Mouse (Mus musculus) lung, postnatal 0 days (tissue): ENCODE measurements around the gene Golga3. TPM values are rescaled to one million over a fixed set of nuclear protein-coding genes. Genes with fewer than 3 reads are reported as not detected.

Experiments
- ATAC-seq: fragments of 200-750 bp; cut with Nextera tagmentation; 2 replicates; pipeline ENCODE4 v1.8.0; 2017; ENCODE audit warnings: moderate library complexity
- DNase-seq: peaks from one replicate; pipeline ENCODE4 v3.0.0-alpha.2; 2016; ENCODE audit warnings: low spot score
- H3K27ac ChIP-seq: fragments of 300-500 bp; sonication (generic); 2 replicates; pipeline ENCODE4 v1.5.1; 2014; ENCODE audit warnings: antibody characterized with exemption, mild to moderate bottlenecking, low read length, mixed read lengths
- H3K27me3 ChIP-seq: fragments of 300-500 bp; sonication (generic); replicated peaks from 2 replicates; pipeline ENCODE4 v1.6.1; 2014; ENCODE audit warnings: low read length, mixed read lengths; ENCODE audit not compliant: insufficient read depth
- H3K36me3 ChIP-seq: fragments of 300-500 bp; sonication (generic); 2 replicates; pipeline ENCODE4 v1.6.1; 2014; ENCODE audit warnings: low read length, mixed read lengths; ENCODE audit not compliant: insufficient read depth
- H3K4me1 ChIP-seq: fragments of 300-500 bp; sonication (generic); 2 replicates; pipeline ENCODE4 v1.6.1; 2014; ENCODE audit warnings: antibody characterized with exemption, low read depth, low read length, mixed read lengths; ENCODE audit not compliant: insufficient read depth
- H3K4me2 ChIP-seq: fragments of 300-500 bp; sonication (generic); replicated peaks from 2 replicates; pipeline ENCODE4 v1.6.1; 2014; ENCODE audit warnings: low read depth, mild to moderate bottlenecking, low read length, moderate library complexity, mixed read lengths
- H3K4me3 ChIP-seq: fragments of 300-500 bp; sonication (generic); 2 replicates; pipeline ENCODE4 v1.5.1; 2014; ENCODE audit warnings: low read depth, low read length
- H3K9ac ChIP-seq: fragments of 300-500 bp; sonication (generic); replicated peaks from 2 replicates; pipeline ENCODE4 v1.6.1; 2014; ENCODE audit warnings: low read depth, mild to moderate bottlenecking
- H3K9me3 ChIP-seq: fragments of 300-500 bp; sonication (generic); 2 replicates; pipeline ENCODE4 v1.6.1; 2016; ENCODE audit warnings: low read length, mixed read lengths
- CTCF ChIP-seq: IDR thresholded peaks from 2 replicates; pipeline ENCODE4 v1.5.1; 2016; ENCODE audit warnings: antibody characterized with exemption, mild to moderate bottlenecking
- EP300 ChIP-seq: IDR thresholded peaks from 2 replicates; pipeline ENCODE4 v1.6.1; 2016; ENCODE audit warnings: antibody characterized with exemption, mild to moderate bottlenecking, control low read depth
- WGBS: fragments of 180-500 bp; shearing (Covaris S2); extraction: QIAGEN DNeasy Blood & Tissue Kit; methylation state at CpG from one replicate; pipeline ENCODE4 v1.1.7; 2014; 5-methylcytosine and 5-hydroxymethylcytosine counted together
- polyA plus RNA-seq: library from polyadenylated mRNA; unstranded; fragments of >200 nt; fragmentation: Nextera tagmentation; extraction: Ambion mirVana; gene quantifications from 2 replicates; pipeline ENCODE4 v1.2.1, GENCODE M21; 2015

Golga3 gene
- polyA plus RNA-seq, 1 experiment from 2014 or later = 9.1 TPM

DNA sequence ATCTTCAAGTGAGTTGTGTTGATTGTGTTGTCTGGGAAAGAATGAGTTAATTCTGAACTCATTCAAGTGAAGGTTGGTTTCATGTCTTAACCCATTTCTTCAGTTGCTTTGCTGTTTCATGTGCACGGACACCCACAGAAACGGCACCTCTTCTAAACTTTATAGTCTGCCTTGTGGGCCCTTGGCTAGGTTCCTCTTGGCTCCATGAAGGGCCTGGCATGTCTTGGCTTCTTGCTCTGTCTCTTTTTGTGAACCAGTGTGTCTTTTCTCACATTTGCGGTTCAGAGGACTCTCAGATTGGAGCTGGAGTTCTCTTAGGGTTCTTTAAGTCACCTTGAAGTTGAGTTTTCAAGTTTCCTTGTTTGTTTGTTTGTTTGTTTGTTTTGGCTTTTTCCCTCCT is 48.6 kb downstream of the Golga3 start:
- no peak for TF ChIP-seq EP300
- no peak for TF ChIP-seq CTCF
- Histone ChIP-seq H3K4me2 (no peak overlapping the region), H3K9me3 (no peaks in the 10 kb centered on the region), H3K27ac (no peak overlapping the region), H3K4me1 (no peaks in the 10 kb centered on the region; the same call in 1 of the 2 replicates), H3K27me3 (no peaks in the 10 kb centered on the region), H3K36me3 (peaks cover 18% of the 10 kb centered on the region), H3K9ac (no peak overlapping the region), H3K4me3 (no peak overlapping the region)
- ATAC-seq = no peak
- no peak for DNase-seq
- 80% methylated on average over 3 of the region's 3 CpGs for WGBS

DNA sequence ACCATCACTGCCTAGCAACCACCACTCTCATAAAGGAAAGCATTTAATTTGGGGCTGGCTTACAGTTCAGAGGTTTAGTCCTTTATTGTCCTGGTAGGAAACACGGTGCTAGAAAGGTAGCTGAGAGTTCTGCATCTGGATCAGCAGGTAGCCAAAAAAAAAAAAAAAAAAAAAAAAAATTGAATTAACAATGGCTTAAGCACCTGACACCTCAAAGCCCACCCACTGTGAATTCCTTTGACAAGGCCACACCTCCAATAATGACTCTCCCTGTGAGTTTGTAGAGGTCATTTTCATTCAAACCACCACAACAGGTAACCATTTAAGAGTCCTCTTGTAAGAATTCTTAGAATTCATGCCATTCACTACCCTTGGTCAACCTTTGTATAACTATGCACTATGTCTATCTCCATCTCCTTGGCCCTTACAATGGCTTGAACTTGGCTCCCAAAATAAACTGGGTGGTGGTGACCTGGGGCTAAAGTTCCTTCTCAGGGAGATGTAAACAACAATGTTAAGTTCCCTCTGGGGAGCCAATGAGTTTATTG is 50.9 kb downstream of the Golga3 start:
- TF ChIP-seq CTCF = no peak
- TF ChIP-seq EP300 = no peak
- no peak overlapping the region for H3K27ac ChIP-seq
- no peaks in the 10 kb centered on the region for H3K9me3 ChIP-seq
- no peak overlapping the region for H3K4me2 ChIP-seq
- no peaks in the 10 kb centered on the region for H3K27me3 ChIP-seq
- no peaks in the 10 kb centered on the region; the same call in 1 of the 2 replicates for H3K4me1 ChIP-seq
- H3K36me3 ChIP-seq = 0 out of 2 replicates have a peak, but pooled peaks cover 1% of the 10 kb centered on the region
- no peak overlapping the region for H3K4me3 ChIP-seq
- DNase-seq (no peak), ATAC-seq (no peak)
- H3K9ac ChIP-seq = no peak overlapping the region
- 21% methylated on average over 1 of the region's 1 CpGs for WGBS

DNA sequence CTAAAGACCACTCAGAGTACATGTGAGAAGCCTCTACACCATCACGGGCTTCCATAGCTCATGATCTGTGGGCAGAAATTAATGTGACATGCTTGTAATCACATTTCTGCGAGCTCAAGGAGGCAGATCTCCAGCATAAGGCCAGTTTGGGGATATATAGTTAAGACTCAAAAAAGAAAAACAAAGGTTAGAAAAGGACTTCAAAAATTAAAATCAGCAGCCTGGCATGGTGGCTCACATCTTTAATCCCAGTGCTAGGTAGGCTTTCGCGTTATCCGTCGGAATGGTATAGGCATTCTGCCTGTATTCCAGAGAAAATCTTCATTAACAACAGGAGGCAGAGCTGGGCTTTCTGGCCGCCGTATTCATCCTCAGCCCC is 53.9 kb downstream of the Golga3 start:
- TF ChIP-seq EP300 (no peak), CTCF (no peak)
- Histone ChIP-seq H3K9ac (peak overlapping the region; percentile 89), H3K27ac (peak overlapping the region; percentile 96), H3K4me3 (peak overlapping the region; percentile 96), H3K27me3 (no peaks in the 10 kb centered on the region), H3K4me2 (peak overlapping the region; percentile 80), H3K9me3 (no peaks in the 10 kb centered on the region), H3K4me1 (no peaks in the 10 kb centered on the region; the same call in 1 of the 2 replicates), H3K36me3 (0 out of 2 replicates have a peak, but pooled peaks cover 5% of the 10 kb centered on the region)
- peak; percentile 5 for DNase-seq
- WGBS = 6% methylated on average over 8 of the region's 8 CpGs
- ATAC-seq = no peak

DNA sequence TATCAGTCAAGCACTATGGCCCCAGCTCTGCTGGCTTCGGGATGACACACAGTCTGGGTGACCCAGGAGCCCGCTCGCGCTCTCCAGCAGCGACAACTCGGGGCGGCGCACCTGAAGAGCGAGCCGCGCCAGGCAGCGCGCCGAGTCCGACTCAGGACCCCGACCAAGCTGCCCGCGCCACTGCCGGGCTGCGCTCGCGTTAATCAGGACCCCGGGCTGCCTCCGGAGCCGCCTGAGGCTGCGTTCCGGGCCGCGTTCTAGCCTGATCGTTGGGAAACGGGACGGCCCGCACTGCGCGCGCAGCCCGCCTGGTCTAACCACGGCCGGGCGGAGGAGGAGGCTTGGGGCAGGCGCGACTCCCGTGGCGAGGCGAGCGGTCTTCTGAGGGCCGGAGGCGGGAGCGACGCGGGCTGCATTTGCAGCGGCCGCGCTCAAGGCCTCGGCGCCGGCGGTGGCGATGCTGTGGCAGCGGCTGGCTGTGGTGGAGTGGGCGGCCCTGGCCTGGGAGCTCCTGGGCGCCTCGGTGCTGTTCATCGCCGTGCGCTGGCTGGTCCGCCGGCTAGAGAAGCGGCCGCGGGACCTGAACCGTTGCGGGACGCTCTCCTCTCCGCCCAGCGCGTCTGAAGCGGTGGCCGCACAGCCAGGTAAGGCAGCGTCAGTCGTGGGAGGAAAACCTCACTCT is 54.4 kb downstream of the Golga3 start, which contains the start of gene Ankle2:
Gene Ankle2, plus strand, starts transcription at position 225 of the 682 bp plus-strand sequence.
- Histone ChIP-seq H3K4me3 (peak within 1 kb of the TSS; percentile 96), H3K4me2 (peak within 1 kb of the TSS; percentile 80), H3K9ac (peak within 1 kb of the TSS; percentile 89), H3K9me3 (no peaks in the 10 kb centered on the region), H3K36me3 (0 out of 2 replicates have a peak, but pooled peaks cover 5% of the 10 kb centered on the region), H3K4me1 (no peaks in the 10 kb centered on the region; the same call in 1 of the 2 replicates), H3K27me3 (no peaks in the 10 kb centered on the region), H3K27ac (peak within 1 kb of the TSS; percentile 96)
- ATAC-seq (peak; percentile 97), DNase-seq (peak; percentile 94)
- under 1% methylated on average over 74 of the region's 81 CpGs for WGBS
- TF ChIP-seq CTCF (0 out of 2 replicates have a peak, but pooled peaks have one; percentile 12), EP300 (no peak)

DNA sequence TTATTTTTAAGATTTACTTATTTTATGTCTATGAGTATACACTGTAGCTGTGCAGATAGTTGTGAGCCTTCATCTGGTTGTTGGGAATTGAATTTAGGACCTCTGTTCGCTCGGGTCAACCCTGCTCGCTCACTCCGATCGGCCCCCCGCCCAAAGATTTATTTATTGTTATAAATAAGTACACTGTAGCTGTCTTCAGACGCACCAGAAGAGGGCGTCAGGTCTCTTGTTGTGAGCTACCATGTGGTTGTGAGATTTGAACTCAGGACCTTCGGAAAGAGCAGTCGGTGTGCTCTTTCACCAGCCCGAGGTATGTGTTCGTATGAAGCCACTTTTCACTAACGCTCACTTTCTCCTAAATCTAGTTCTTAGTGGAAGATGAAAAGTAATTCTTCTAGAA is 55.1 kb downstream of the Golga3 start:
- Histone ChIP-seq H3K36me3 (peaks cover 5% of the 10 kb centered on the region; the same call in 1 of the 2 replicates), H3K4me2 (peak overlapping the region; percentile 80), H3K9me3 (no peaks in the 10 kb centered on the region), H3K27ac (no peak overlapping the region), H3K9ac (peak overlapping the region; percentile 89), H3K4me1 (no peaks in the 10 kb centered on the region; the same call in 1 of the 2 replicates), H3K27me3 (no peaks in the 10 kb centered on the region), H3K4me3 (peak overlapping the region; percentile 96)
- DNase-seq (peak; percentile 19), ATAC-seq (no peak)
- TF ChIP-seq CTCF = peak; percentile 37
- TF ChIP-seq EP300 = no peak
- 34% methylated on average over 13 of the region's 13 CpGs for WGBS

DNA sequence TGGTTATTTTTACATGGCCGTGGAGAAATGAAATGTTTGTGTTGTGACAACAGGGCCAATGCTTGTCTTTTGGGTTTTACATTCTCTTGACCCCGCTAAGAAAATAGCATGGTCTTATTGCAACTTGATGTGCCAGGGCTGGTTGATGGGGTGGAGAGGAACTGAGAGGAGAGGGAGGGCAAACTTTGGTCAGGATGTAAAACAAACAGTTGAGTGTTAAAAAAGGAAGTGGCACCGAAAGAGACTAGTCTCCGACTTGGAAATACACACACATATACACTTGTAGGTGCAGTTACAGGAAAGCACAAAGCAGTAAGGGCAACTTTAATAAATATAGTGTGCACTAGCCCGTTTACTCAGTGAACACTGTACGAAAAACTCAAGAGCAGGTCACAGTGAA is 55.8 kb downstream of the Golga3 start:
- TF ChIP-seq EP300 = no peak
- no peak for TF ChIP-seq CTCF
- Histone ChIP-seq H3K27ac (no peak overlapping the region), H3K4me3 (no peak overlapping the region; the same call in 1 of the 2 replicates), H3K36me3 (peaks cover 5% of the 10 kb centered on the region; the same call in 1 of the 2 replicates), H3K9ac (no peak overlapping the region), H3K27me3 (no peaks in the 10 kb centered on the region), H3K4me1 (no peaks in the 10 kb centered on the region; the same call in 1 of the 2 replicates), H3K9me3 (no peaks in the 10 kb centered on the region), H3K4me2 (peak overlapping the region; percentile 80; the same call in 1 of the 2 replicates)
- 51% methylated on average over 6 of the region's 6 CpGs for WGBS
- DNase-seq (peak; percentile 26), ATAC-seq (no peak)
